Mouse (Mus musculus): ENCODE data around the gene A230072I06Rik.

DNA sequence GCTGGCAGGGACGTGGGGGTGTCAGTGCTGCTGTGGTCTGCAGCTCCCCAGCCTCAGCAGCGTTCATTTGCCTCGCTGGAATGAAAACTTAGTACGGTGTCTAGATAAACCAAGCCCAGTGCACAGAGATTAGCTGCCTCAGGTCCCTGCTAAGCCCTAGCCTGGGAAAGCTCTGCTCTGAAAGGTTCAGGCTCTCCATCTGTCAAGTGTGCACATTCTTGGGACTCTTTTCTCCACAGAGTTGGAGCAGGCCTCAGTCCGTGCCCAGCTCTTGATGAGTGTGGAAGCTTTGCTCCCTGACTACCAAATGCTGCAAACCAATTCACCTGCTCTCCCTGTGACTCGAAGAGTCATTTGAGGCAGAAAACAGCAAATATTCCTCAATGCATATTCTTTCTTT lies 43.5 kb downstream of the A230072I06Rik start:
- TF ChIP-seq POLR2A (IDR thresholded peaks at IDR 0.05; ENCODE audit: control insufficient read depth, low read depth, low read length) (no peak), CTCF (IDR thresholded peaks at IDR 0.05; ENCODE audit: control insufficient read depth, insufficient read depth, insufficient replicate concordance, low read depth, low read length) (no peak)
